Mouse (Mus musculus): Measurements from ENCODE around the gene Dars2. TPM values are rescaled to one million over a fixed set of nuclear protein-coding genes. Genes with fewer than 3 reads are reported as not detected.

Dars2 gene
- polyA plus RNA-seq, 1 experiment, result 46.1 TPM

DNA sequence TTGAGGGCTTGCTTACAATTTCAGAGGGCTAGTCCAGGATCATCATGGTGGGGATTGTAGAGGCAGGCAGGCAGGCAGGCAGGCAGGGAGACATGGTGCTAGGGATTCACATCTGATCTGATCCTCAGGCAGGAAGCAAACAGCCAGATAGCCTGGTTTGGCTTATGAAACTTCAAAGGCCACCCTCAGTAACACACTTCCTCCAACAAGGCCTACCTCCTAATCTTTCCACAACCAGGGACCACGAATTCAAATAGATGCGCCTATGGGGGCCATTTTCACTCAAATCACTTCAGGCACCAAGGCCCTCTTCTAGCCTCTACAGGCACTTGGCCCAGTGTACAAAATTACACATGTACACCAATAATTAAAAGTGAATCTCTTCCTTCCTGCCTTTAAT is 43.3 kb downstream of the Dars2 start:
- Histone ChIP-seq H3K36me3 (ENCODE audit: control insufficient read depth, insufficient read depth, low read length, poor library complexity, severe bottlenecking) (peaks cover 16% of the 10 kb centered on the region), H3K4me3 (ENCODE audit: low read depth, low read length) (no peak overlapping the region), H3K9ac (ENCODE audit: low read depth, poor library complexity, severe bottlenecking) (no peak overlapping the region), H3K27ac (ENCODE audit: insufficient read depth, low read length) (no peak overlapping the region), H3K9me3 (replicated peaks; ENCODE audit: control insufficient read depth, insufficient read depth, low read length, poor library complexity, severe bottlenecking) (no peaks in the 10 kb centered on the region), H3K27me3 (ENCODE audit: control insufficient read depth, insufficient read depth, low read length, poor library complexity, severe bottlenecking) (no peaks in the 10 kb centered on the region), H3K4me1 (ENCODE audit: control insufficient read depth, insufficient read depth, low read length) (no peaks in the 10 kb centered on the region)
- TF ChIP-seq EP300 (IDR thresholded peaks at IDR 0.05; ENCODE audit: insufficient read depth, low read depth, low read length) (no peak), CTCF (IDR thresholded peaks at IDR 0.05; ENCODE audit: low read depth, low read length) (no peak), POLR2A (IDR thresholded peaks at IDR 0.05; ENCODE audit: insufficient read depth, low read length) (no peak)

DNA sequence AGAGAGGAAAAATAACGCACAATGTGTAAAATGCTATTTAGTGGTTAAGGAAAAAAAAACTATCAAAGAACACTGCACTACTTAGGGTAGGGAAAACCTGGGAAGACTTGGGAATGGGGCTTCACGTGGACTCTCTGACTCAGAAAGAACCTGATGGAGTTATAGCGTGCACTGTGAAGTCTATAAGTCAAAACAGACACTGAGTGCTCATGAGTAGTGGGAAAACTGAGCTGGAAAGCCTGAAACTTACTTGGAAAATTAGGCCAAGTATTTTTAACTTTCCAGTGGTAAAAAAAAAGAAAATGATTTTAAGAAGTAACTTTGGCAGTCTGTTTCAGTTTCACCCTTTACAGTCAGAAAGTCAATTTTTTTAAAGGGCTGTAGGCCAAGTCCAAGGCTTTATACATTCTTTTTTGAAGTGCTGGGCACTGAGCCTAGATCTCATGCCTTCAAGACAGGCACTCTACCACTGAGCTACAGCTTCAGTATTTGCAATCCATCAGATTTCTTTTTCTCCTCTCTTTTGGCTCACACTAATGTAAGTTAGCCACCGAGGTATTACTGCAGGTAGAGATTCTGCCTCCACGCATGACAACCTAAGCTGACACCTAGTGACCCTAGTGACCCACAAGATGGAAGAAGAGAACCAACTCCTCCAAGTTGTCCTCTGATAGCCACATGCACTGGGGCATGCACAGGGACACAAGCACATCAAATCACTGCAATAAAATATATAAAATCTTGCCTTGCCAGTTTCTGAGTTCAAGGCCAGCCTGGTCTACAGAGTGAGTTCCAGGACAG is 44.8 kb downstream of the Dars2 start:
- TF ChIP-seq POLR2A (IDR thresholded peaks at IDR 0.05; ENCODE audit: insufficient read depth, low read length) (no peak), CTCF (IDR thresholded peaks at IDR 0.05; ENCODE audit: low read depth, low read length) (no peak)
- Histone ChIP-seq H3K9me3 (replicated peaks; ENCODE audit: control insufficient read depth, insufficient read depth, low read length, poor library complexity, severe bottlenecking) (no peaks in the 10 kb centered on the region), H3K36me3 (ENCODE audit: control insufficient read depth, insufficient read depth, low read length, poor library complexity, severe bottlenecking) (peaks cover 5% of the 10 kb centered on the region), H3K4me1 (ENCODE audit: control insufficient read depth, insufficient read depth, low read length) (no peaks in the 10 kb centered on the region), H3K9ac (ENCODE audit: low read depth, poor library complexity, severe bottlenecking) (no peak overlapping the region), H3K27ac (ENCODE audit: insufficient read depth, low read length) (no peak overlapping the region), H3K27me3 (ENCODE audit: control insufficient read depth, insufficient read depth, low read length, poor library complexity, severe bottlenecking) (no peaks in the 10 kb centered on the region), H3K4me3 (ENCODE audit: low read depth, low read length) (no peak overlapping the region)

DNA sequence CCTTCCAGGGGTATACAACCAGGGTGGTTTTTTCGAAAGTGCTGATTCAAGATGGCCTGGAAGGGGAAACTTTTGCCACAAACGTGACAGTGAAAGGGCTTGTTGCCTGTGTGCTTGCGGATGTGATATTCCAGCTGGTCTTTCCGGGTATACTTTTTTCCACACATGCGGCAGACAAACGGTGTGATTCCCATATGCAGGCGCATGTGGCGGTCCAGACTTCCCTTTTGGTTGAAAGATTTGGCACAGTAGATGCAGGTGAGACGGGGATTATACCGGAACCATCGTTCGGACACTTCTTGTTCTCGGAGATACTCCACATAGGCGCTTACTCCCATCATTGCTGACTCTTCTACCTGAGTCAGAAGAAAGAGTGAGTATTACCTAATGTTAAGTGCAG is 50.4 kb downstream of the Dars2 start:
- Histone ChIP-seq H3K27me3 (ENCODE audit: control insufficient read depth, insufficient read depth, low read length, poor library complexity, severe bottlenecking) (no peaks in the 10 kb centered on the region), H3K27ac (ENCODE audit: insufficient read depth, low read length) (no peak overlapping the region), H3K36me3 (ENCODE audit: control insufficient read depth, insufficient read depth, low read length, poor library complexity, severe bottlenecking) (peaks cover 13% of the 10 kb centered on the region), H3K9ac (ENCODE audit: low read depth, poor library complexity, severe bottlenecking) (no peak overlapping the region), H3K4me3 (ENCODE audit: low read depth, low read length) (no peak overlapping the region), H3K9me3 (replicated peaks; ENCODE audit: control insufficient read depth, insufficient read depth, low read length, poor library complexity, severe bottlenecking) (no peaks in the 10 kb centered on the region), H3K4me1 (ENCODE audit: control insufficient read depth, insufficient read depth, low read length) (no peaks in the 10 kb centered on the region)
- no peak for TF ChIP-seq EP300 (IDR thresholded peaks at IDR 0.05; ENCODE audit: insufficient read depth, low read depth, low read length)
- no peak for TF ChIP-seq POLR2A (IDR thresholded peaks at IDR 0.05; ENCODE audit: insufficient read depth, low read length)
- no peak for TF ChIP-seq CTCF (IDR thresholded peaks at IDR 0.05; ENCODE audit: low read depth, low read length)

DNA sequence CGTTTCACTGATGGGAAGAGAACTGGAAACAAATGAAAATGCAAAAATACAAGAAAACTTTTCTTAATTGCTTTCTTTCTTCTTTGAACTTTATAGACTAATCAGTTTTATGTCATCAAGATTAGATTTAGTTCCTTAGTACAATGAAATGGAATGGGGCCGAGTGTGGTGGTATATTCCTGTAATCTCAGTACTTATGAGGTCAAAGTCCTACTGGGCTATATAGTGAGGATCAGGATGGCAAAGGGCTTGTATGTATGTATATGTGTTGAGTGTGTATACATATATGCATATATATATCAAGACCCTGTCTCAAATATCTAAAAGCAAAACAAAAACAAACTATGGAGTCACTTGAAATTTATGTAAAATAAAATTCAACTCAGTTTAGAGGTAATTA is 54.1 kb downstream of the Dars2 start:
- H3K36me3 ChIP-seq (ENCODE audit: control insufficient read depth, insufficient read depth, low read length, poor library complexity, severe bottlenecking), result peaks cover 15% of the 10 kb centered on the region
- H3K9me3 ChIP-seq (replicated peaks; ENCODE audit: control insufficient read depth, insufficient read depth, low read length, poor library complexity, severe bottlenecking), result no peaks in the 10 kb centered on the region
- no peaks in the 10 kb centered on the region for H3K27me3 ChIP-seq (ENCODE audit: control insufficient read depth, insufficient read depth, low read length, poor library complexity, severe bottlenecking)
- TF ChIP-seq CTCF (IDR thresholded peaks at IDR 0.05; ENCODE audit: low read depth, low read length) (no peak), EP300 (IDR thresholded peaks at IDR 0.05; ENCODE audit: insufficient read depth, low read depth, low read length) (no peak), POLR2A (IDR thresholded peaks at IDR 0.05; ENCODE audit: insufficient read depth, low read length) (no peak)
- no peaks in the 10 kb centered on the region for H3K4me1 ChIP-seq (ENCODE audit: control insufficient read depth, insufficient read depth, low read length)
- no peak overlapping the region for H3K27ac ChIP-seq (ENCODE audit: insufficient read depth, low read length)
- H3K9ac ChIP-seq (ENCODE audit: low read depth, poor library complexity, severe bottlenecking), result no peak overlapping the region
- H3K4me3 ChIP-seq (ENCODE audit: low read depth, low read length), result no peak overlapping the region

DNA sequence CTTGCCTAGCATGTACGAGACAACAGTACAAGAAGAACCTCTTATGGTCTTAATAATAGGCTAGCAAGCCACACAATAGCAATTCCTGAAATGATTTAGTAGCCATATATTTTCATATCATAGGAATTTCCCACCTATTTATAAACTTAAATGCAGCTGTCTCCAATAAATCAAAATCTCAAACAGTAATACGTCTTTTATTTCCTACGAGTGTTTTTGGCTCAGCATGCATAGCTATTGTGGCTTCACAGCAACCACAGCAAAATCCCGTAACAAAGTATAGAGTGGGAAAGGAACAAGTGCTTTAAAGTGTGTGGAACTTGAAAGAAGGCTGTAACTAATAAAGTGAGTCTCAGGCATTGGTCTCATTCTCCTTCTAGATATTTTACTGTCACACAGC is 60.0 kb downstream of the Dars2 start:
- Histone ChIP-seq H3K27me3 (ENCODE audit: control insufficient read depth, insufficient read depth, low read length, poor library complexity, severe bottlenecking) (no peaks in the 10 kb centered on the region), H3K4me3 (ENCODE audit: low read depth, low read length) (no peak overlapping the region), H3K36me3 (ENCODE audit: control insufficient read depth, insufficient read depth, low read length, poor library complexity, severe bottlenecking) (peaks cover 2% of the 10 kb centered on the region; the same call in 1 of the 2 replicates), H3K27ac (ENCODE audit: insufficient read depth, low read length) (no peak overlapping the region), H3K4me1 (ENCODE audit: control insufficient read depth, insufficient read depth, low read length) (peaks cover 1% of the 10 kb centered on the region), H3K9ac (ENCODE audit: low read depth, poor library complexity, severe bottlenecking) (no peak overlapping the region), H3K9me3 (replicated peaks; ENCODE audit: control insufficient read depth, insufficient read depth, low read length, poor library complexity, severe bottlenecking) (no peaks in the 10 kb centered on the region)
- TF ChIP-seq POLR2A (IDR thresholded peaks at IDR 0.05; ENCODE audit: insufficient read depth, low read length) (no peak), EP300 (IDR thresholded peaks at IDR 0.05; ENCODE audit: insufficient read depth, low read depth, low read length) (no peak), CTCF (IDR thresholded peaks at IDR 0.05; ENCODE audit: low read depth, low read length) (no peak)

DNA sequence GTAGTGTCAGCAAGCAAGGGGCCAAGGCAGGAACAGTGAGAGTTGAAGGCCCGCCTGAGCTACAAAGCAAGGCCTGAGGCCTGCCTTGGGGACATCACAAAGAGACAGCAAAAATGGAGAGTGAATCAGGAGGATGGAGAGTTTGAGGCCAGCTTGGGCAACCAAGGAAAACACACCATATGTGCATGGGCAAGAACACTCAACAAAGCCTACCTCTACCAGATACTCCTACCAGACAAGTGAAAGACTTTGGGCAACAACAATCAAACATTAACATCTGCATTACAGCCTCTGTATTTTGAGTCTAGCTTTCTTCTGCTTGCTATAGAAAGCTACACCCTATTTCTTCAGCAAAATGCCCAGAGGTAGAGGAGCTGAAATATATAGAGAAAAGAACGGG is 62.4 kb downstream of the Dars2 start:
- H3K4me3 ChIP-seq (ENCODE audit: low read depth, low read length), result no peak overlapping the region
- H3K9ac ChIP-seq (ENCODE audit: low read depth, poor library complexity, severe bottlenecking), result no peak overlapping the region
- no peak overlapping the region for H3K27ac ChIP-seq (ENCODE audit: insufficient read depth, low read length)
- peaks cover 2% of the 10 kb centered on the region; the same call in 1 of the 2 replicates for H3K36me3 ChIP-seq (ENCODE audit: control insufficient read depth, insufficient read depth, low read length, poor library complexity, severe bottlenecking)
- peaks cover 1% of the 10 kb centered on the region for H3K4me1 ChIP-seq (ENCODE audit: control insufficient read depth, insufficient read depth, low read length)
- no peaks in the 10 kb centered on the region for H3K27me3 ChIP-seq (ENCODE audit: control insufficient read depth, insufficient read depth, low read length, poor library complexity, severe bottlenecking)
- TF ChIP-seq EP300 (IDR thresholded peaks at IDR 0.05; ENCODE audit: insufficient read depth, low read depth, low read length) (no peak), POLR2A (IDR thresholded peaks at IDR 0.05; ENCODE audit: insufficient read depth, low read length) (no peak), CTCF (IDR thresholded peaks at IDR 0.05; ENCODE audit: low read depth, low read length) (no peak)
- H3K9me3 ChIP-seq (replicated peaks; ENCODE audit: control insufficient read depth, insufficient read depth, low read length, poor library complexity, severe bottlenecking), result no peaks in the 10 kb centered on the region
